Mouse (Mus musculus) heart, adult 2 months (tissue): ENCODE measurements around the gene Vmn1r128. TPM values are rescaled to one million over a fixed set of nuclear protein-coding genes. Genes with fewer than 3 reads are reported as not detected.
"Not testable (repeated sequence)": the region's sequence is repeated elsewhere in the genome, so short reads cannot be mapped to it uniquely, and the experiment has no call there.

Source experiments
- DNase-seq, 2 experiments: peaks; one replicate each; pipeline ENCODE4 v3.0.0; 2021
- H3K27ac ChIP-seq: fragments of 200-600 bp; 2 replicates; pipeline ENCODE4 v1.8.1; 2022
- H3K27me3 ChIP-seq: fragments of 200-500 bp; 2 replicates; pipeline ENCODE4 v1.6.1; 2012; ENCODE audit warnings: mild to moderate bottlenecking, low read length, inconsistent platforms, mixed read lengths; ENCODE audit not compliant: control insufficient read depth, insufficient read depth
- H3K36me3 ChIP-seq: fragments of 200-500 bp; 2 replicates; pipeline ENCODE4 v1.6.1; 2012; ENCODE audit warnings: low read length, inconsistent platforms; ENCODE audit not compliant: control insufficient read depth, insufficient read depth
- H3K4me1 ChIP-seq: fragments of 200-500 bp; 2 replicates; pipeline ENCODE4 v1.6.1; 2011; ENCODE audit warnings: low read length; ENCODE audit not compliant: control insufficient read depth, insufficient read depth
- H3K4me3 ChIP-seq: fragments of 200-600 bp; 2 replicates; pipeline ENCODE4 v1.8.1; 2022
- H3K79me2 ChIP-seq: fragments of 200-500 bp; replicated peaks from 2 replicates; pipeline ENCODE4 v1.6.1; 2012; ENCODE audit warnings: mild to moderate bottlenecking, inconsistent platforms, low read length, moderate library complexity, mixed read lengths; ENCODE audit not compliant: control insufficient read depth, insufficient read depth
- H3K9ac ChIP-seq: fragments of 200-500 bp; 2 replicates; pipeline ENCODE4 v1.6.1; 2012; ENCODE audit warnings: low read depth, mild to moderate bottlenecking, control low read depth, inconsistent platforms, low read length, mixed read lengths
- WGBS: fragments of 180-500 bp; shearing (Covaris S2); methylation state at CpG from one replicate; pipeline ENCODE4 v1.1.7; 2018; 5-methylcytosine and 5-hydroxymethylcytosine counted together
- intact Hi-C: fragments of 180-260 bp; cut with DNase I; formaldehyde crosslinking; loops from one replicate; pipeline ENCODE4 v1.15.1; 2025
- long read RNA-seq: library from polyadenylated mRNA; stranded (forward); transcript quantifications from one replicate; pipeline ENCODE4 v2.0.0, GENCODE M21; 2021
- polyA plus RNA-seq: library from polyadenylated mRNA; depleted of rRNA; stranded (reverse); fragments of >200 nt; gene quantifications from 2 replicates; pipeline ENCODE4 v1.2.3, GENCODE M21; 2012; rRNA removed
- total RNA-seq, 2 experiments: library from RNA; stranded (reverse); gene quantifications; 2 replicates each; pipeline ENCODE4 v1.2.3; 2021

Gene Vmn1r128
- total RNA-seq (not detected), polyA plus RNA-seq (not detected in 2 replicates)
- long read RNA-seq: 0 reads

DNA sequence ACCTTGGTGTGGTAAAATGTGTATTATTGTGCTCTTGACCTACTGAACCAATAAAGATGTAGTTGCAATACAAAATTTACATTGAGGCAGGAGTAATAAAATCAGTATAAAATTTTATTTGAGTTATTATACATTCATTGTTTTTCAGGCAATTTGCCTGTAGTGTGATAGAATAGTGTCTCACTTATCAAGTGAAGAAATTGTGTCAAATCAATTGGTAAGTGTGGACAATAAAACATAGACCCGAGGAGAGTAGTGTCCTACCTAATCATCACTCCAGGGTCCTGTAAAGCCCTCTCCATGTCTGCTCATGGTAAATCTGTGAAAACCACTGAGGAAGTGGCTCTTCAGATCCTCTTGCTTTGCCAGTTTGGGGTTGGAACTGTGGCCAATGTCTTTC is at the start of gene Vmn1r128:
Gene Vmn1r128 (plus strand): TSS at position 301 of the 400 bp plus-strand sequence.
- WGBS: 58% methylated on average over 1 of the region's 1 CpGs
- H3K27me3 ChIP-seq, H3K9ac ChIP-seq, H3K4me3 ChIP-seq, intact Hi-C loops, H3K4me1 ChIP-seq, DNase-seq, H3K27ac ChIP-seq, H3K79me2 ChIP-seq, H3K36me3 ChIP-seq: not testable (repeated sequence)

DNA sequence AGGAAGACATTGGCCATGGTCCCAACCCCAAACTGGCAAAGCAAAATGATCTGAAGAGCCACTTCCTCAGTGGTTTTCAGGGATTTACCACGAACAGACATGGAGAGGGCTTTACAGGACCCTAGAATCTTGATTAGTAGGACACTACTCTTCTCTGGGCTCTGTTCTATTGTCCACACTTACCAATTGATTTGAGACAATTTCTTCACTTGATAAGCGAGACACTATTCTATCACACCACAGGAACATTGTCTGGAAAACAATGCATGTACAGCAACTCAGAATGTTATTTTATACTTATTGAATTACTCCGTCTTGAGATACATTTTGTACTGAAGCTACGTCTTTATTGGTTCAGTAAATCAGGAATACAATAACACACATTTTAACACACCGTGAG is 47.8 kb upstream of the Vmn1r128 start, which contains the start of gene Vmn1r126:
Gene Vmn1r126 (minus strand): TSS at position 101 of the 400 bp plus-strand sequence.
- H3K4me1 ChIP-seq, H3K4me3 ChIP-seq, H3K27me3 ChIP-seq, H3K27ac ChIP-seq, H3K79me2 ChIP-seq, H3K9ac ChIP-seq, intact Hi-C loops, H3K36me3 ChIP-seq, DNase-seq: not testable (repeated sequence)
- no CpG with 5 or more reads among the region's 5 CpGs for WGBS

DNA sequence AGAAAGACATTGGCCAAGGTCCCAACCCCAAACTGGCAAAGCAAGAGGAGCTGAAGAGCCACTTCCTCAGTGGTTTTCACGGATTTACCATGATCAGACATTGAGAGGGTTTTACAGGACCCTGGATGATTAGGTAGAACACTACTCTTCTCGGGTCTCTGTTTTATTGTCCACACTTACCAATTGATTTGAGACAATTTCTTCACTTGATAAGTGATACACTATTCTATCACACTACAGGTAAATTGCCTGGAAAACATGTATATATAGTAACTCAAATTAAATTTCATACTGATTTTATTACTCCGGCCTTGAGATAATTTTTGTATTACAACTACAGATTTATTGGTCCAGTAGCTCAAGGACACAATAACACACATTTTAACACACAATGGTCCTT is 29.4 kb upstream of the Vmn1r128 start, which contains the start of gene Vmn1r127:
Gene Vmn1r127 (minus strand): TSS at position 101 of the 400 bp plus-strand sequence.
- intact Hi-C loops, H3K9ac ChIP-seq: not testable (repeated sequence)

DNA sequence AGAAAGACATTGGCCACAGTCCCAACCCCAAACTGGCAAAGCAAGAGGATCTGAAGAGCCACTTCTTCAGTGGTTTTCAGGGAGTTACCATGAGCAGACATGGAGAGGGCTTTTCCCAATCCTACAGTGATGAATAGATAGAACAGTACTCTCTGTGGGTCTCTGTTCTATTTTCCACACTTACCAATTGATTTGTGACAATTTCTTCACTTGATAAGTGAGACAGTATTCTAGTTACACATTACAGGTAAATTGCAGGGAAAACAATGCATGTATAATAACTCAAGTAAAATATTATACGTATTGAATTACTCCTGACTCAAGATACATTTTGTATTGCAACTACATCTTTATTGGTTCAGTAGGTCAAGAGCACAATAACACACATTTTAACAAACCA is 12.0 kb downstream of the Vmn1r128 start, which contains the start of gene Vmn1r129:
Gene Vmn1r129 (minus strand): TSS at position 101 of the 400 bp plus-strand sequence.
- H3K9ac ChIP-seq, H3K4me1 ChIP-seq, H3K4me3 ChIP-seq, DNase-seq, intact Hi-C loops, H3K36me3 ChIP-seq, H3K27me3 ChIP-seq, H3K27ac ChIP-seq, H3K79me2 ChIP-seq: not testable (repeated sequence)
- no CpG with 5 or more reads among the region's 1 CpGs for WGBS

More for the DNA sequence above, 29.4 kb upstream of the Vmn1r128 start, which contains the start of gene Vmn1r127:
- not testable (repeated sequence) for H3K4me3 ChIP-seq, H3K79me2 ChIP-seq, H3K4me1 ChIP-seq, H3K27ac ChIP-seq, H3K27me3 ChIP-seq, DNase-seq, H3K36me3 ChIP-seq
- no CpG with 5 or more reads among the region's 3 CpGs for WGBS

Other genes with a start within 250 kb of the Vmn1r128 start
- not detected for gene Vmn1r122, start 215.2 kb upstream of the Vmn1r128 start, total RNA-seq
- not detected in 2 replicates for gene Vmn1r122, start 215.2 kb upstream of the Vmn1r128 start, polyA plus RNA-seq
- not detected for gene Vmn1r123, start 187.2 kb upstream of the Vmn1r128 start, total RNA-seq
- gene Vmn1r123, start 187.2 kb upstream of the Vmn1r128 start, polyA plus RNA-seq: not detected in 2 replicates
- gene Gm5157, start 158.9 kb upstream of the Vmn1r128 start, total RNA-seq: not detected
- not detected in 2 replicates for gene Gm5157, start 158.9 kb upstream of the Vmn1r128 start, polyA plus RNA-seq
- gene Vmn1r124, start 88.8 kb upstream of the Vmn1r128 start, total RNA-seq: not detected
- gene Vmn1r124, start 88.8 kb upstream of the Vmn1r128 start, polyA plus RNA-seq: not detected in 2 replicates
- gene Vmn1r125, start 77.2 kb upstream of the Vmn1r128 start, total RNA-seq: not detected
- gene Vmn1r125, start 77.2 kb upstream of the Vmn1r128 start, polyA plus RNA-seq: not detected in 2 replicates
- not detected for gene Vmn1r126, start 47.9 kb upstream of the Vmn1r128 start, total RNA-seq
- gene Vmn1r126, start 47.9 kb upstream of the Vmn1r128 start, polyA plus RNA-seq: not detected in 2 replicates
- gene Vmn1r127, start 29.5 kb upstream of the Vmn1r128 start, total RNA-seq: not detected
- gene Vmn1r127, start 29.5 kb upstream of the Vmn1r128 start, polyA plus RNA-seq: not detected in 2 replicates
- gene Vmn1r129, start 11.9 kb downstream of the Vmn1r128 start, total RNA-seq: not detected
- not detected in 2 replicates for gene Vmn1r129, start 11.9 kb downstream of the Vmn1r128 start, polyA plus RNA-seq
- not detected for gene Gm6882, start 83.4 kb downstream of the Vmn1r128 start, total RNA-seq
- gene Gm6882, start 83.4 kb downstream of the Vmn1r128 start, polyA plus RNA-seq: not detected in 2 replicates
- gene Vmn1r130, start 162.4 kb downstream of the Vmn1r128 start, total RNA-seq: not detected
- gene Vmn1r130, start 162.4 kb downstream of the Vmn1r128 start, polyA plus RNA-seq: not detected in 2 replicates
- not detected for gene Vmn1r131, start 196.7 kb downstream of the Vmn1r128 start, total RNA-seq
- gene Vmn1r131, start 196.7 kb downstream of the Vmn1r128 start, polyA plus RNA-seq: not detected in 2 replicates